Mouse (Mus musculus) layer of hippocampus, postnatal 14 days (tissue): ENCODE data around the gene Fam71f1. TPM values are rescaled to one million over a fixed set of nuclear protein-coding genes. Genes with fewer than 3 reads are reported as not detected.

Experiments
- DNase-seq, 2 experiments: peaks; one replicate each; pipeline ENCODE4 v3.0.0; 2021 to 2022; ENCODE audit warnings: low spot score in 2 of 2, mixed read lengths in 1 of 2
- long read RNA-seq, 2 experiments: library from polyadenylated mRNA; stranded (forward); transcript quantifications; one replicate each; pipeline ENCODE4 v2.0.0; 2021
- total RNA-seq, 2 experiments: library from RNA; stranded (reverse); gene quantifications; 2 replicates each; pipeline ENCODE4 v1.2.3; 2021

The Fam71f1 gene
- not detected for total RNA-seq
- long read RNA-seq, experiment 1, result 0 reads
- long read RNA-seq, experiment 2, result 0 reads

- no peak for DNase-seq
Observed at GRCm38 (mm10) chr6:29318879-29319278, at the start of gene Fam71f1. TSS of gene Fam71f1 (plus strand) at chr6:29319140.

GRCm38 (mm10) chr6:29270961-29271360 lies 48.0 kb upstream of the Fam71f1 start:
- no peak for DNase-seq

GRCm38 (mm10) chr6:29272312-29273072 lies 46.4 kb upstream of the Fam71f1 start, which contains the start of gene Hilpda:
TSS of gene Hilpda (plus strand) at chr6:29272488.
- DNase-seq, result peak; percentile 87 to 90

GRCm38 (mm10) chr6:29276746-29277145 lies 42.2 kb upstream of the Fam71f1 start:
- DNase-seq, result no peak

- peak; percentile 8 to 66 for DNase-seq
Observed at GRCm38 (mm10) chr6:29278513-29279267, 40.2 kb upstream of the Fam71f1 start.

GRCm38 (mm10) chr6:29279293-29279692 lies 39.6 kb upstream of the Fam71f1 start, which contains the start of gene Fam71f2:
TSS of gene Fam71f2 (plus strand) at chr6:29279593.
- no peak for DNase-seq

GRCm38 (mm10) chr6:29280671-29281070 lies 38.3 kb upstream of the Fam71f1 start:
- DNase-seq, result no peak

GRCm38 (mm10) chr6:29286870-29287269 lies 32.1 kb upstream of the Fam71f1 start:
- DNase-seq, result no peak

GRCm38 (mm10) chr6:29287481-29287880 lies 31.5 kb upstream of the Fam71f1 start:
- no peak for DNase-seq

- no peak for DNase-seq
Observed at GRCm38 (mm10) chr6:29287944-29288343, 31.0 kb upstream of the Fam71f1 start.

- DNase-seq, result no peak
Observed at GRCm38 (mm10) chr6:29288651-29289050, 30.3 kb upstream of the Fam71f1 start.

- DNase-seq, result peak in 1 of 2 experiments; percentile 24
Observed at GRCm38 (mm10) chr6:29299112-29299511, 19.8 kb upstream of the Fam71f1 start.

GRCm38 (mm10) chr6:29303251-29303650 lies 15.7 kb upstream of the Fam71f1 start:
- no peak for DNase-seq

- DNase-seq, result no peak
Observed at GRCm38 (mm10) chr6:29303726-29304125, 15.2 kb upstream of the Fam71f1 start.

- DNase-seq, result no peak
Observed at GRCm38 (mm10) chr6:29305462-29305861, 13.5 kb upstream of the Fam71f1 start.

- no peak for DNase-seq
Observed at GRCm38 (mm10) chr6:29308846-29309605, 9.9 kb upstream of the Fam71f1 start.

GRCm38 (mm10) chr6:29313690-29314202 lies 5.2 kb upstream of the Fam71f1 start:
- DNase-seq, result no peak

- no peak for DNase-seq
Observed at GRCm38 (mm10) chr6:29317286-29317685, 1.7 kb upstream of the Fam71f1 start.

- DNase-seq, result no peak
Observed at GRCm38 (mm10) chr6:29317941-29318340, 999 bp upstream of the Fam71f1 start.

GRCm38 (mm10) chr6:29321586-29321985 lies 2.6 kb downstream of the Fam71f1 start:
- DNase-seq, result no peak

GRCm38 (mm10) chr6:29322147-29322546 lies 3.2 kb downstream of the Fam71f1 start:
- DNase-seq, result no peak
